Mouse (Mus musculus) gastrocnemius, postnatal 25 days (tissue): Measurements from ENCODE around the gene Tas2r136. TPM values are rescaled to one million over a fixed set of nuclear protein-coding genes. Genes with fewer than 3 reads are reported as not detected.

Experiments
- DNase-seq: peaks from one replicate; pipeline ENCODE4 v3.0.0; 2022
- long read RNA-seq, 2 experiments: library from polyadenylated mRNA; stranded (forward); transcript quantifications; one replicate each; pipeline ENCODE4 v2.0.0; 2021
- total RNA-seq, 2 experiments: library from RNA; stranded (reverse); gene quantifications; 1 replicate in 1 of 2; 2 replicates in 1 of 2; pipeline ENCODE4 v1.2.3; 2021

Gene Tas2r136
- not detected for total RNA-seq
- long read RNA-seq, experiment 1, result 0 reads
- long read RNA-seq, experiment 2, result 0 reads

DNA sequence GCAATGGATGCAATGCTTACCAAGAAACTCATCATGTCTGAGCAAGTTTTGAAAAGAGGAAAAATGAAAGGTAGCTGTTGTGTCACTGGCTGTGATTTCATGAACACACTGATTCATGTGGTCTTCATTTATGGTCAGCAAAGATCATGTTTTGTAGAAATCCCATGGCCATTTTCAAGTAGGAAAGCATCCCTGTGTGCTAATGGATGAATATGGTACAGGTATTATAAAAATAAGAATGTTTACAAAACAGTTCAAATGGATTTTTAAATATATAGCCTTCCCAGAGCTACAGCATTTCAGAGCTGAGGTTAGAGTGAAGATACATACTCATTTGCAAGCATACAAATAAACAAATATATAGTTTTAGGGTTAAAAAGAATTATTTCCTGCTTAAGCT lies at the start of gene Tas2r136:
TSS of gene Tas2r136 (minus strand) at position 101 of the 400 bp plus-strand sequence.
- no peak for DNase-seq

DNA sequence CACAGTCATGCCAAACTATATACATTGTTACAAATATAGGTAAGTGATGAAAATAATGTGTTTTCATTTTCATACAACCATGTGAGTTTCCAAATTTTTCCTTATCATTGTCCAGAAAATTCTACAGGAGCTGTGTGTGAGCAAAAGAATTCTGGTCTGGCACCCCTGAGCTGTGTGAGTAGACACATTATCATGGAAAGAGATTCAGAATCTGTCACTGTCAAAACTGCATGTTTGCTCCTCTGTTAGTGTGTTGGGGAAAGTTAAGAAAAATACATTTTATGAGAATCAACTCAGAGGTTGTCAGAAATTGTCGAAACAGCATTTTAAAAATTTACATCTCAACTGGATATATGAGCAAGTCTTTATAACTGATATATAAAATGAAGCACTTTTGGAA lies 24.6 kb upstream of the Tas2r136 start, which contains the start of gene Tas2r117:
TSS of gene Tas2r117 (plus strand) at position 301 of the 400 bp plus-strand sequence.
- DNase-seq, result no peak

GRCm38 (mm10) chr6:132795393-132795792 lies 17.4 kb upstream of the Tas2r136 start:
- DNase-seq, result no peak

DNA sequence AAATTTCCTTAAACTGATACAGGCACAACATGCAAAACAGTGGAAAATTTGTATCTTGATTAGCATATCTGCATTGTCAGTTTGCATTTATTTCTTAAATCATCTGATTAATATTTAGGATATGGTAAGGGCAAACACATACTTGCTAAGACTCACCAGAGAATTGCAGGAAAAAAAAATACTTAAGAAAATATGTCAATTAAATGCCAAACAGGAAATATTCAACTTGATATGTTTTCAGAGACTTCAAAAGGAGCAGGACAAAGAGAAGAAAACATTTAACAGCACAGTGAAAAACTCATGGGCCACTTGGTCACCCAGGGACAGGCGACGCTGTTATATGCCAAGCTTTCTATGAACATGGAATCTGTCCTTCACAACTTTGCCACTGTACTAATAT lies 16.1 kb downstream of the Tas2r136 start, which contains the start of gene Tas2r102:
TSS of gene Tas2r102 (plus strand) at position 301 of the 400 bp plus-strand sequence.
- no peak for DNase-seq

DNA sequence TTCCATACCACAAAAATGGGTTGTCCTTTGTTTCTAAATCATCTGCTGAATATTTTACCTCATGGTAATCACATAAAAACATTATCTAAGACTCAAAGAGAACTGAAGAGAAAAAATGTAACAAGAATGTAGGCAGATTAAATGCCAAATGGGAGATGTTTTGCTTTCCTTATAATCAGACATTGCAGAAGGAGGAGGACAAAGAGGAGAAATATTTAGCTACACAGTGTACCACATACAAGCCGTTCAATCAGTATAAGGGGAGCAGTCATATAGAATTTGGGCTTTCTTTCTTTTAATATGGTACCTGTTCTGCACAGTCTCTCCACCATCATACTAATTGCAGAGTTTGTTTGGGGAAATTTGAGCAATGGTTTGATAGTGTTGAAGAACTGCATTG lies 23.5 kb downstream of the Tas2r136 start, which contains the start of gene Tas2r124:
TSS of gene Tas2r124 (plus strand) at position 301 of the 400 bp plus-strand sequence.
- DNase-seq, result no peak

DNA sequence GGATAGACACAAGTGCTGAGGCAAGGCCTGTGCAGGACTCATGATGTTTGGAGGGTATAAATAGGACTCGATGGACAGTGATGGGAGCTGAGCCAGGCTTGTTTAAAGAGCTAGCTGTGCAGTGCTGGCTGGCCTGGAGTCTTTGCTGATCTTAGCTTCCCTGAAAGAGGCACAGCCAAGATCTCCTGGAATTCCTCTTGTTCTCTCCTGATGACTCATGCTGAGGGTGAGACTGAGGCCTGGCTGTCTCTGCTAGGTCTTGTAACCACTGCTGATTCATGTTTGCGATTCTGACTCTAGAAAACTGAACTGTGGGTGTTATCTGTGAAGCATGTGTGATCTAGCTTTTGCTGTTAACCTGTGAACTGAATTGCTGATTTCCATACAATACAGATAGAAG lies 27.8 kb downstream of the Tas2r136 start:
- no peak for DNase-seq

- DNase-seq, result no peak
Measured at GRCm38 (mm10) chr6:132737935-132738334, 40.0 kb downstream of the Tas2r136 start, which contains the start of gene Tas2r115. Gene Tas2r115 (minus strand): TSS chr6:132738035.

Other genes starting within 250 kb of the Tas2r136 start
- not detected for gene Prh1, start 208.4 kb downstream of the Tas2r136 start, total RNA-seq
- not detected for gene Prp2, start 182.2 kb downstream of the Tas2r136 start, total RNA-seq
- not detected for gene A630073D07Rik, start 126.6 kb downstream of the Tas2r136 start, total RNA-seq
- gene Tas2r120, start 121.2 kb downstream of the Tas2r136 start, total RNA-seq, result not detected
- not detected for gene Tas2r121, start 77.2 kb downstream of the Tas2r136 start, total RNA-seq
- not detected for gene Tas2r122, start 66.2 kb downstream of the Tas2r136 start, total RNA-seq
- not detected for gene Tas2r115, start 40.1 kb downstream of the Tas2r136 start, total RNA-seq
- not detected for gene Tas2r124, start 23.4 kb downstream of the Tas2r136 start, total RNA-seq
- gene Tas2r102, start 16.0 kb downstream of the Tas2r136 start, total RNA-seq, result not detected
- not detected for gene Tas2r117, start 24.7 kb upstream of the Tas2r136 start, total RNA-seq
- not detected for gene Tas2r123, start 69.0 kb upstream of the Tas2r136 start, total RNA-seq
- not detected for gene Tas2r116, start 77.3 kb upstream of the Tas2r136 start, total RNA-seq
- gene Tas2r110, start 89.8 kb upstream of the Tas2r136 start, total RNA-seq, result not detected
- gene Tas2r113, start 114.8 kb upstream of the Tas2r136 start, total RNA-seq, result not detected
- gene Tas2r125, start 131.5 kb upstream of the Tas2r136 start, total RNA-seq, result not detected
- not detected for gene Tas2r129, start 172.9 kb upstream of the Tas2r136 start, total RNA-seq
- not detected for gene Tas2r131, start 179.8 kb upstream of the Tas2r136 start, total RNA-seq
- not detected for gene Tas2r109, start 202.8 kb upstream of the Tas2r136 start, total RNA-seq